Mouse (Mus musculus) megakaryocyte progenitor cell, adult 5-6 weeks (primary cell): ENCODE data around the gene Bri3. TPM values are rescaled to one million over a fixed set of nuclear protein-coding genes. Genes with fewer than 3 reads are reported as not detected.

Experiments used
- ATAC-seq: replicated peaks from 2 replicates; pipeline ENCODE4 v1.8.0; 2016; ENCODE audit warnings: mild to moderate bottlenecking, moderate TSS enrichment, inconsistent platforms; ENCODE audit not compliant: poor library complexity
- total RNA-seq, 2 experiments: library from RNA; stranded (forward) in 1 of 2; stranded (reverse) in 1 of 2; fragments of 157-497, 149-512 nt in 1 of 2; fragments of 200-1000 nt in 1 of 2; gene quantifications; 2 replicates each; pipeline versions ENCODE4 v1.2.3 to v1.2.4; 2015 to 2017

Bri3 gene
- total RNA-seq, 2 experiments from 2014 or later: 15.5 to 25.6 TPM

DNA sequence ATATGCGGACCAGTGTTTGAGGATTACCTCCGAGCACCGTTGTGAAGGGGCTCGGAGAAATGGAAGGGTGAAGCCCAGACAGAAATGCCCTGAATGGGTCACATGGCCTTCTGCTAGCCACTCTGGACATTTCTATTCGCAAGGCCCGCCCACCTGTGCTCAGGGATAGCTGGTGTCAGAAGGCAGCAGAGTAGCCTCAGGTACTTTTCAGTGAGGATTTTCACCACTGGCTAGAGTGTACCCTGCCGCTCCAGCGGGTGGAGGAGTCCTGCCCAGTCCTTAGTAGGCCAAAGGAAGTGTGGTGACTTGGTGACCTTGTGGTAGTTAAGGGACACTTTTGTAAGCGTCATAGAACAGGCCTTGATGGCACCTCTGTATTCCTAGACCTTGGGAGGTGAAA is 17.1 kb downstream of the Bri3 start:
- ATAC-seq: no peak

GRCm38 (mm10) chr5:144261829-144262228 is 17.6 kb downstream of the Bri3 start:
- ATAC-seq: no peak

DNA sequence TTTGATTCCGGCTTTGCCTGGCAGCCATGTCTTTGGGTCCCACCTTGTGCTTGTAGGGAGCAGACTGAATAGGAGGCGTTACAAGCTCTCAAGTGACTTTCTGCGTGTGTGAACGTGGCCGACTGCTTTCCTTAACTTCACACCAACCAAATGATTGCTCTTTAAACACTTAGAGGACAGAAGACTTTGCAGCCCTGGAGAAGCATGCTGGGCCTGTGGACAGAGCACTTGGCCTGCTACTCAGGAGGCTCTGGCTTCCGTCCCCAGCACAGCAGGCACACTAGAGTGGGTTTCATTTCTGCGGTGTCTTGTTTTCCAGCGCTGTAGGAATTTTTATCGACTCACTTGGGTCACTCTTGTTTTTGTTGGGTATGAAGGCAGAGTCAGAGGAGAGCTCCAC is 18.8 kb downstream of the Bri3 start:
- ATAC-seq: no peak

DNA sequence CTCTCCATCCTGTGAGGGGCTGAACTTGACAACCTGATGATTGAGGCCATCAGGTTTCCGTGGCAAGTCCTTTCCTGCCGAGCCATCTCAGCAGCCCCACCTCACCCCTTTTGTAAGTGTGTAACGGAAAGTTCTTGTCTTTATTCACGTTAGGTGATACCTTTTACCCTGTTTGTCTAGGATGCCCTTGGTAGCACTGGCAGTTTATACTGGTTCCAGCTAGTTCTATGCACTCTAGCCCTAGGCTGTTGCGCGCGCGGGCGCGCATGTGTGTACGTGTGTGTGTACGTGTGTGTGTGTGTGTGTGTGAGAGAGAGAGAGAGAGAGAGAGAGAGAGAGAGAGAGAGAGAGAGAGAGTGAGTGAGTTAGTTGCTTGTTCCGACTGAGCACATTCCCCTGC is 19.3 kb downstream of the Bri3 start:
- no peak for ATAC-seq

DNA sequence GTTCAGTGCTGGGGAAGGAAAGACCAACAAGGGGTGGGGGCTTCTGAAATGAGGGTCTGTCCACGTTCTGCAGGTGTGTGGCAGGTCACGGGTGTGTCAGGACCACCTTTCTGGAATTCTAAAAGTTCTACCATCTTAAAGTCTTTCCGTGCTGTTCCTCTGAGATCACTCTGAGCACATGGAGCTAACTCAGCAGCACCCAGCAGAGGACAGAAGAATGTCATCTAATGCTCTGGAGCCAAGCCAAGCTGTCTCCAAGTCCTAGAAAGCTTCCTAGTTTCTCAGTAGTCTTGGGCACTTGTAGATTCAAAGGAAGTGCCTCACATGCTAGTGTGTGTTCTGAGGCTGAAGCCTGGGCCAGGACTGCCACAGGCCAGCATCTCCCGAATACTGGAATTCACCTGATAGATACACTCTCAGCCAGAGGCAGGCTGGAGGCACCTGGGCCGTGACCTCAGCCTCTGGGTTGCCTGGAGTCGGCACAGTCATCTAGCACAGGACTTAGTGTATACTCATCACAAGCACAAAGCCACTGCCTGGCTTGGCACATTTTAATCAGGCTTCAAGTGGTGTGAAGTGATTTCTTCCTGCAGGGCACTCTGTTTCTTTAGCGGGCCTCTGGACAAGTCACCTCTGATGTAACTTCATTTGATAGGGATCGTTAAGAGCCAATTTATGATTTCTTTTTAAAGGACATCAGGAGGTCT is 23.5 kb downstream of the Bri3 start:
- ATAC-seq: no peak

DNA sequence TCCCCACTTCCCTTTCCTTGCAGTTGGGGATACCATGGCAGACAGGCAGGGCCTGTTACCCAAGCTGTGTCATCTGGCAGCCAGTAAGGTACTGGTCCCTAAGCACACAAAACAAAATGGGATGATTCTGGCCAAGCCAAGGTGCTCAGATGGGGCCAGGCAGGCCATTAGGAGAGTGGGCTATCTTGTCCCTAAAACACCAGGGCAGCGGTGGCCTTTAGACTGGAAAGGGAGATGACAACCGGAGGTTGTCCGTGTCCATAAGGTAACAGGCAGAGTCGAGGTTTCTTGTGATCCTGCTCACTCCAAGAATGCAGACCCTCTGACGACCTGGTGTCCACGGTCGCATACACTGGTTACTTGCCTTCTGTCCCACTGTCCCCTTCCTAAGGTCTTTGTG is 25.7 kb downstream of the Bri3 start:
- no peak; the same call in 1 of the 2 replicates for ATAC-seq

DNA sequence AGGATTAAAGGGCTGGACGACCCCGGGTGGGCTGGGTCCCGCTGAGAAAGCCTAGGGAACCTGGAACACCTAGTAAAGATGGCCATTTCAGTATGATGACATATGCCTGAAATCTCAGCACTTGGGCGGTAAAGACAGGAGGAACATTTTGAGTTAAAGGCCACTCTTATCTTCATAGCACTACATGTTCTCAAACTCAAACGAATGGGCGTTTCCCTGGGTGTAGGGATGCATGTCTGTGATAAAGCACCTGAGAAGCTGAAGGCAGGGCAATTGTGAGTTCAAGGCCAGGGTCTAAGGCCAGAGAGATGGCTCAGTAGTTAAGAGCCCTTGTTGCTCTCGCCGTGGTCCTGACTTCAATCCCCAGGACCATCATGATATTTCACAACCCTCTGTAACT is 26.2 kb downstream of the Bri3 start:
- peak; percentile 44; the same call in 1 of the 2 replicates for ATAC-seq

DNA sequence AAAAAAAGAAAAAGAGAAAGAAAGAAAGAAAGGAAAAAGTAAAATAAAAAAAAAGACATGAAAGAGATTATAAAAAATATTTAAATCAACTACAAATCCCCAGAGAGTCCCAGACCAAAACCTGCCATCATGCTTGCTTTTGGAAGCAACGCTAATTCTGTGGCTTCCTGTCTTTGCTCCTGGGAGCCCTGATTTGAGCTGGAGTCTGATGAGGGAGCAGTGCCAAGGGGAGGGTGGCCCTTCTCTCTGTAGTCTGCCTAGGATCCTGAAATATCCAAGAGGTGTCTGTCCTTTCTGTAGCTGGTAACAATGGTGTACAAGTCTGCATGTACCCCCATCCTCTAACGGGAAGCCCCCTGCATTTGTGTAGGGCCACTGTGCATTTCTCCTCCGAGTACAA is 26.9 kb downstream of the Bri3 start:
- no peak for ATAC-seq

- peak; percentile 38; the same call in 1 of the 2 replicates for ATAC-seq
Measured at GRCm38 (mm10) chr5:144271772-144272171, 27.5 kb downstream of the Bri3 start.

- ATAC-seq: no peak
Measured at GRCm38 (mm10) chr5:144274904-144275303, 30.7 kb downstream of the Bri3 start.

GRCm38 (mm10) chr5:144276898-144277630 is 32.8 kb downstream of the Bri3 start:
- ATAC-seq: peak; percentile 93

DNA sequence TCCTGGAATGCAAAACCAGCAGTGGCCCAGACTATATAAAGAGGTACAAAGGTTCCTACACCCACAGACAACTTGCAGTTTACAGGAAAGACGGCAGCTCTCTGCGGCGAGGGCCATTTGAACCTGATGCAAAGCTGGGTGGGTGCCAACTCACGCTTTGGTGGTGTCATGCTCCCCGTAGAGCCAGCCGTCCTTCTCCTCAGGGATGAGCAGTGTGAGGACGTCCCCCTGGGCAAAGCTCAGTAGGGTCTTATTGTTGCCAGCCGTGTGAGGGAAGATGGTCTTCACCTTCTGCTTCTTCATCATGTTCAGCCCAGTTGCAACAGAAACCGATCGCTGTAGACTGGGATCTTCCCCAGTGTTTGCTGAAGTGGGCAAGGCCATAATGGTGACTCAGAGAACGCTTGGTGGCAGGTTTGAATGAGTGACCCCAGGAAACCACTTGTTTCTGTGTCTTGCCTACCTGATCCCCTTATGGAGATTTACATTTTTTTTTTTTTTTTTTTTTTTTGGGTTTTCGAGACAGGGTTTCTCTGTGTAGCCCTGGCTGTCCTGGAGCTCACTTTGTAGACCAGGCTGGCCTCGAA is 34.2 kb downstream of the Bri3 start:
- no peak for ATAC-seq

DNA sequence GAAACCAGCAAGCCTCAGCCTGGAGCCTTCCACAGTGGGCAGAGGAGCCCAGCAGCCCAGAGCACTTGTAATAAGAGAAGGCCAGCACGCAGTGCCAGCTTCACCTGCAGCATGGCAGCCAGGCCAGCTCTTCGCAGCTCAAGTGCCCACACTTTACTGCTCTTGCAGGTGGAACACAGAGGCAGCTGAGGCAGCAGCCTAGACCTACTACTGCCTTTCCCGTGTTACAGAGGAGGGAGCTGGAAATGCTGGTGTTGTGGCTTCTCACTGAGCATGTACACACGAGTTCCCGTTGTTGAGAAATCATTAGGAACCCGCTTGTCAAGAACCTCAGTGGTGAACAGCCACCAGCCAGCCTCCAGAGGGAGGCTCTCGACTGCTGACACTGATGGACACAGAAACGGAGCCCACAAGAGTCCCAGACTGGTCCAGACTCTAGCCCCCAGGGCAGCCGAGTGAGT is 34.9 kb downstream of the Bri3 start:
- ATAC-seq: peak; percentile 56

DNA sequence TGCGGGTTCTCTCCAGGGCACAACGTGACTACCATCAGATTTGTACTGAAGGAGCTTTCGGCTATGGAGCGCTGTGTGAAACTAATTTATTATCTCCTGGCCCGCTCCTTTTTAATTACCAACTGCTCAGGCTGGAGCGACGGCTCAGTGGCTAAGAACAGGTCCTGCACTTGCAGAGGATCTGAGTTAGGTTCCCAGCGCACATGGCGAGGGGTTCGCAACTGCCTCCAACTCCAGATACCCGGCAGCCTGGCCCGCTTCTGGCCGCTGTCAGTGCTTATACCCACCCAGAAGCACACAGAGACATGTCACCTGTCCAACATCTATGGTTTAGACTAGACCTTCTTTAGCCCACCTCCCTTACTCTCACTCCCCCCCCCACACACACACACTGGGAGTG is 35.7 kb downstream of the Bri3 start:
- ATAC-seq: no peak

- no peak for ATAC-seq
Measured at GRCm38 (mm10) chr5:144282470-144283260, 38.4 kb downstream of the Bri3 start.

DNA sequence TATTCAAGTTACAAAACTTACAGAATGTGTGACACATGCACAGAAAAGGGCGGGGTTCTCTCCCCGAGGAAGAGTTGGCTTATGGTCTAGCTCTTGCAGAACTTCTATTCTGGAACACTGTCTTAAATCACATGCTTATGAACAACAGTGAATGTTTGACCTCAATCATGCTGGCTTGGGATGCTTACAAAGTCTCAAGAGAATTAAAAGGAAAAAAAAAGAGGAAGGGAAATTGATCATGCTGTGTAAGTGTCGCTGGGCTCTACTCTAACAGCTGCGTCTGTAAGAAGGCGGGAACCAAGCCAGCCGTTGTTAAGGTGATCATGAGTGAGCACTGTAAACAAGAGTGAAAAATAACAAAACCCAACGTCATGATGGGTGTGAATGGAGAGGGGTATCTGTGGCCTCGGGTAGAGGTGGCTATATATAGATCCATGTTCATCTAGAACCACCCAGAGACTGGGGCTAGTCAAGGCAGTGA is 39.4 kb downstream of the Bri3 start:
- peak; percentile 60 for ATAC-seq

- no peak for ATAC-seq
Measured at GRCm38 (mm10) chr5:144284599-144284998, 40.4 kb downstream of the Bri3 start.

GRCm38 (mm10) chr5:144286591-144287266 is 42.5 kb downstream of the Bri3 start:
- no peak for ATAC-seq

DNA sequence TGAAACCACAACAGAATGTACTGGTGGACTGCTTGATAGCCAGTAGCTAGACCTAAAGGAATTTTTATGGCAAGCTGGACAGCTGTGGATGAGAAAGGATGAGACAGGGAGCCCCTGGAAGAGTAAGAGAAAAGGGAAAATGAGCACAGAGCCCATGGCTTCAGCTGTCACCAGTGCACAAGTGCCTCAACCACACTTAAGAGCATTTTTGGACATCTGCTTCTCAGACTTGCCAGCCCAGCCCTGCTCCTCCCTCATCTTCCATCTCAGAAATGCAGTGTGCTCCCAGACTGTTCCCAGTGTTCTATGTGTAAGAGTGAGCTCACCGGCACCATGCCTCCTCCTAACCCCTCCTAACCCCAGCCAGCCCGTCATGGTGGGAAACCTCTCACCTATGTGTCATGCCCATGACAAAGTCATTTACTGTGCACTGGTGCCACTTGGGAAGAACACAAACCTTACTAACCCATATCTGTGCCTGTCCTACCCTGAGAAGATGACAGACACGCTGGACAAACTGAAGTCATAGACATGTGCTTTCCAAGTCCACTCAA is 43.1 kb downstream of the Bri3 start:
- ATAC-seq: no peak

DNA sequence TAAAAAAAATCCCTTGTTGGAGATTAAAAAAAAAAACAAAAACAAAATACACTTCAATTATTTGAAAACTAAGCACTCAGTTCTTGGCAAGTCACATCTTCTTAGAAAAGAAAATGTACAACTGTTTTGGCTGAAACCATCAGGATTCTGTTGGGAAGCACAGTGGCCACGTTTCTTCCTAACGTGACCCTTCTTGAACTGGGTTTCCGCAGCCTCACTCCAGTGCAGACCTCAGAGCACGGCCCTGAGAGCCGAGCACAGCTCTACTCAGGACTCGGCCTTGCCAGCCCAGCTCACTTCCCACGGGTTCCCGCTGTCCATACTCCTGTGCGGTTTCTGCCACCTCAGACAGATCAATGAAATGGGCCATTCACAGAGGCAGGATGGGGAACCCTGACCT is 44.2 kb downstream of the Bri3 start:
- no peak for ATAC-seq
